Mouse (Mus musculus): ENCODE measurements around the gene Astn2. TPM values are rescaled to one million over a fixed set of nuclear protein-coding genes. Genes with fewer than 3 reads are reported as not detected.

The Astn2 gene
- polyA plus RNA-seq, 1 experiment = not detected

DNA sequence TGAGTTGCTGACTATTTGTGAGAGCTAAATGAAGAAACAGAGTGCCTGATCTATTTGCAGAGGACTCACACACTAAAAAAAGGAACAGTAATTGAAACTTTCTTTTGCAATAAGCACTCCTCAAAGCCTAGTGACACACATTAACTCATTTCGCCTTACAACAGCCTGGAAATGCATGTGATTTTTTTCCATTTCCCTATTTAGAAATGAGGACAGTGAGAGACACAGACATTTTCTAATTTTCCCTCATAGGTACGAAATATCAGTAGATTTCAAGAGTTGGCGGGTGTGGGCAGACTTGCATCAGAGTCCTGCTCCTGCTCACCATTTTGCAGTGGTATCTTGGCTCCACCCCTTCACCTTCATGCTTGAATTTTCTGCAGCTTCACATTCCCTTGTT is 233.6 kb downstream of the Astn2 start:
- H3ac ChIP-seq (ENCODE audit: control insufficient read depth, insufficient read length) = no peak overlapping the region
- no peaks in the 10 kb centered on the region for H3K79me2 ChIP-seq (ENCODE audit: control insufficient read depth, insufficient read depth)
- H3K4me3 ChIP-seq = no peak overlapping the region
- H3K27me3 ChIP-seq (ENCODE audit: control insufficient read depth, insufficient read depth, insufficient read length) = no peaks in the 10 kb centered on the region
- no peaks in the 10 kb centered on the region for H3K36me3 ChIP-seq (ENCODE audit: control insufficient read depth, insufficient read depth)
- TF ChIP-seq MYOG (IDR thresholded peaks at IDR 0.05; ENCODE audit: control insufficient read depth in 1 of 3, insufficient read depth in 1 of 3, insufficient read length in 2 of 3, low read depth in 2 of 3) (no peak), USF1 (IDR thresholded peaks at IDR 0.05; ENCODE audit: low read depth) (no peak), E2F4 (IDR thresholded peaks at IDR 0.05; ENCODE audit: insufficient read depth) (no peak), POLR2AphosphoS2 (IDR thresholded peaks at IDR 0.05; ENCODE audit: insufficient read length, low read depth) (no peak), TCF3 (IDR thresholded peaks at IDR 0.05; ENCODE audit: insufficient read length, low read depth) (no peak)
- H3K4me2 ChIP-seq (ENCODE audit: low read depth) = no peak overlapping the region

DNA sequence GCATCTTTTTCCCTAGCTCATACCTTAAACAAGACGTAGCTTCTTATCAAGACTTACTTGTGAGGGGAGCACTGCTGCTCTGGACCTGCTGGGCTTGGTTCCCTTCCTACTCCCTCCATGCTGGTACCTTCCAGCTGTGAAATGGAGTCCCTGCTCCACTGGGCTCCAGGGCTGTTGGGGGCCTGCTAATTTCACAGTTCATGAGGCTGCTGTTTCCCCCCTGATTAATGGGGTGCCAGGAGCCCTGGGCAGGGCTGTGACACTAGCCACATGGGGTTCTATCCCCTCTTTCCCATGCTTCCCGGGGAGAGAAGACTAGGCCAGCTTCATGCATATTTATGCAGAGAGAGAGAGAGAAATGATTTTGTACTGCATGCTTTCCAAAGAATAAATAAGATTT is 234.9 kb downstream of the Astn2 start:
- Histone ChIP-seq H3K36me3 (ENCODE audit: control insufficient read depth, insufficient read depth) (no peaks in the 10 kb centered on the region), H3K4me2 (ENCODE audit: low read depth) (no peak overlapping the region)
- no peak for TF ChIP-seq MAX (IDR thresholded peaks at IDR 0.05; ENCODE audit: low read depth)
- TF ChIP-seq TCF12 (IDR thresholded peaks at IDR 0.05; ENCODE audit: insufficient read depth, poor library complexity, severe bottlenecking) = no peak
- no peak for TF ChIP-seq REST (IDR thresholded peaks at IDR 0.05; ENCODE audit: insufficient read depth, insufficient read length)
- no peak for TF ChIP-seq MYOG (IDR thresholded peaks at IDR 0.05; ENCODE audit: control insufficient read depth in 1 of 3, insufficient read depth in 1 of 3, insufficient read length in 2 of 3, low read depth in 2 of 3)
- no peak for TF ChIP-seq POLR2A (IDR thresholded peaks at IDR 0.05; ENCODE audit: insufficient read length, low read depth)
- TF ChIP-seq E2F4 (IDR thresholded peaks at IDR 0.05; ENCODE audit: insufficient read depth) = no peak
- TF ChIP-seq TCF3 (IDR thresholded peaks at IDR 0.05; ENCODE audit: insufficient read length, low read depth) = no peak
- no peak for TF ChIP-seq USF1 (IDR thresholded peaks at IDR 0.05; ENCODE audit: low read depth)
- no peak for TF ChIP-seq SRF (IDR thresholded peaks at IDR 0.05; ENCODE audit: control insufficient read depth, insufficient read length, low read depth)
- no peak for TF ChIP-seq MYOD1 (IDR thresholded peaks at IDR 0.05; ENCODE audit: control insufficient read depth in 1 of 3, insufficient read length in 2 of 3, low read depth in 2 of 3)
- no peak for TF ChIP-seq CEBPB (IDR thresholded peaks at IDR 0.05; ENCODE audit: insufficient read depth, poor library complexity, severe bottlenecking)
- no peak for TF ChIP-seq POLR2AphosphoS2 (IDR thresholded peaks at IDR 0.05; ENCODE audit: insufficient read length, low read depth)

DNA sequence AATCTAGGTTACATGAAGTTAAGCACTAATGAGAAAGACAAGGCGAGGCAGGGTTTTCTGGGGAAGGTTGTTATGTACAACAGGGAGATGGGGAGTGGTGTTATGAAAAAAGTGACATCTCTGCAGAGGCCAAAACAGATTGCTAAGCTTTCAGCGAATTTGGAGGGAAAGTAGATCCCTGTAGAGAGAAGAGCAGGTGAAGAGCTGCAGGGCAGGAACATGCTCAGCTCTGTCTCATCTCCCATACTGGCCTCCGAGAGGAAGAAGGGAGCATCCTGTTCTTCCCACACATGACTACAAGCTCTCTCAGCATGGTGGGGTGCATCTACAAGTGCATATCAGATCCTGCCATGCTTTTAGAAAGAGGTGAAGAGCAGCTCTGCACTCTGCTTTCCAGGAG is 245.7 kb downstream of the Astn2 start:
- Histone ChIP-seq H3ac (ENCODE audit: control insufficient read depth, insufficient read length) (no peak overlapping the region), H3K36me3 (ENCODE audit: control insufficient read depth, insufficient read depth) (no peaks in the 10 kb centered on the region), H3K27me3 (ENCODE audit: control insufficient read depth, insufficient read depth, insufficient read length) (no peaks in the 10 kb centered on the region), H3K79me2 (ENCODE audit: control insufficient read depth, insufficient read depth) (no peaks in the 10 kb centered on the region), H3K4me2 (ENCODE audit: low read depth) (no peak overlapping the region), H3K4me3 (no peak overlapping the region)
- TF ChIP-seq POLR2A (IDR thresholded peaks at IDR 0.05; ENCODE audit: insufficient read length, low read depth) (no peak), TCF12 (IDR thresholded peaks at IDR 0.05; ENCODE audit: insufficient read depth, poor library complexity, severe bottlenecking) (no peak), SRF (IDR thresholded peaks at IDR 0.05; ENCODE audit: control insufficient read depth, insufficient read length, low read depth) (no peak), USF1 (IDR thresholded peaks at IDR 0.05; ENCODE audit: low read depth) (no peak), MYOD1 (IDR thresholded peaks at IDR 0.05; ENCODE audit: control insufficient read depth in 1 of 3, insufficient read length in 2 of 3, low read depth in 2 of 3) (no peak), POLR2AphosphoS2 (IDR thresholded peaks at IDR 0.05; ENCODE audit: insufficient read length, low read depth) (no peak), MAX (IDR thresholded peaks at IDR 0.05; ENCODE audit: low read depth) (no peak), MYOG (IDR thresholded peaks at IDR 0.05; ENCODE audit: control insufficient read depth in 1 of 3, insufficient read depth in 1 of 3, insufficient read length in 2 of 3, low read depth in 2 of 3) (no peak), CEBPB (IDR thresholded peaks at IDR 0.05; ENCODE audit: insufficient read depth, poor library complexity, severe bottlenecking) (no peak)

More for the DNA sequence above, 234.9 kb downstream of the Astn2 start:
- Histone ChIP-seq H3K27me3 (ENCODE audit: control insufficient read depth, insufficient read depth, insufficient read length) (no peaks in the 10 kb centered on the region), H3K4me3 (no peak overlapping the region), H3K79me2 (ENCODE audit: control insufficient read depth, insufficient read depth) (no peaks in the 10 kb centered on the region), H3ac (ENCODE audit: control insufficient read depth, insufficient read length) (no peak overlapping the region)

DNA sequence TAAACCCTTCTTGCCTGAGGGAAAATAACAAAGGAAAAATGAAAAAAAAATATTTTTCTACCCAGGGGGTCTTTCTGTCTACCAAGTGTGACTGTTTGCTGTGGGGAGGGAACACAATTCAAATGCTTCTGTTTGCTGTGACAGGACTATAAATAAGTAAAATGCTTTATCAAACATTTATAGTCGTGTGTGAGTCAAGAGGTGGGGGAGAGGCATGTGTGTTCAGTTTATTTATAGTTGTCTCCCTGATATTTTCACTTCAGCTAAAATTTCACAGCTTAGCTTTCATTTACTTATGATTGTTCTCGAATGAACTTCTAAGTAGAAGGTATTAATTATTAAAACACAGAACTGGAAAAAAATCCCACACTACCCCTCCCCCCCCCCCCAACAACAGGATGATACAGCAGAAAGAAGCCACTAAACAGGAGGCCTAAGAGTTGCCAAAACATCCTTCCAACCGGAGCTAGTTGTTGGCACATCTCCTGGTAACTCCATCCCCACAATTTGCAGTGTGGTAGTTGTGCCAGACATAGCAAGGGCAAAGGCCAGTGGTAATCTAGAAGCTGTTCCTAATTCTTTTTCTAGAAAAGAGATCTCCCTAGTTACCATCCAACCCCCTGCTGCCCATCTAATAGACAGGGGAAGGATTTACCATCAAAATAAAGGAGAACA is 246.8 kb downstream of the Astn2 start:
- Histone ChIP-seq H3K36me3 (ENCODE audit: control insufficient read depth, insufficient read depth) (no peaks in the 10 kb centered on the region), H3ac (ENCODE audit: control insufficient read depth, insufficient read length) (no peak overlapping the region), H3K4me3 (no peak overlapping the region), H3K27me3 (ENCODE audit: control insufficient read depth, insufficient read depth, insufficient read length) (no peaks in the 10 kb centered on the region), H3K79me2 (ENCODE audit: control insufficient read depth, insufficient read depth) (no peaks in the 10 kb centered on the region), H3K4me2 (ENCODE audit: low read depth) (no peak overlapping the region)
- TF ChIP-seq SRF (IDR thresholded peaks at IDR 0.05; ENCODE audit: control insufficient read depth, insufficient read length, low read depth) (no peak), MYOD1 (IDR thresholded peaks at IDR 0.05; ENCODE audit: control insufficient read depth in 1 of 3, insufficient read length in 2 of 3, low read depth in 2 of 3) (no peak), E2F4 (IDR thresholded peaks at IDR 0.05; ENCODE audit: insufficient read depth) (no peak), POLR2A (IDR thresholded peaks at IDR 0.05; ENCODE audit: insufficient read length, low read depth) (no peak), MYOG (IDR thresholded peaks at IDR 0.05; ENCODE audit: control insufficient read depth in 1 of 3, insufficient read depth in 1 of 3, insufficient read length in 2 of 3, low read depth in 2 of 3) (no peak), POLR2AphosphoS2 (IDR thresholded peaks at IDR 0.05; ENCODE audit: insufficient read length, low read depth) (no peak), USF1 (IDR thresholded peaks at IDR 0.05; ENCODE audit: low read depth) (no peak), CEBPB (IDR thresholded peaks at IDR 0.05; ENCODE audit: insufficient read depth, poor library complexity, severe bottlenecking) (no peak), TCF3 (IDR thresholded peaks at IDR 0.05; ENCODE audit: insufficient read length, low read depth) (no peak)

- H3ac ChIP-seq (ENCODE audit: control insufficient read depth, insufficient read length) = no peak overlapping the region
- no peaks in the 10 kb centered on the region for H3K27me3 ChIP-seq (ENCODE audit: control insufficient read depth, insufficient read depth, insufficient read length)
- no peak overlapping the region for H3K4me2 ChIP-seq (ENCODE audit: low read depth)
- no peak overlapping the region for H3K4me3 ChIP-seq
- TF ChIP-seq MYOG (IDR thresholded peaks at IDR 0.05; ENCODE audit: control insufficient read depth in 1 of 3, insufficient read depth in 1 of 3, insufficient read length in 2 of 3, low read depth in 2 of 3) (no peak), MYOD1 (IDR thresholded peaks at IDR 0.05; ENCODE audit: control insufficient read depth in 1 of 3, insufficient read length in 2 of 3, low read depth in 2 of 3) (no peak), REST (IDR thresholded peaks at IDR 0.05; ENCODE audit: insufficient read depth, insufficient read length) (no peak), POLR2A (IDR thresholded peaks at IDR 0.05; ENCODE audit: insufficient read length, low read depth) (no peak), E2F4 (IDR thresholded peaks at IDR 0.05; ENCODE audit: insufficient read depth) (no peak), SRF (IDR thresholded peaks at IDR 0.05; ENCODE audit: control insufficient read depth, insufficient read length, low read depth) (no peak), USF1 (IDR thresholded peaks at IDR 0.05; ENCODE audit: low read depth) (no peak), POLR2AphosphoS2 (IDR thresholded peaks at IDR 0.05; ENCODE audit: insufficient read length, low read depth) (no peak), CEBPB (IDR thresholded peaks at IDR 0.05; ENCODE audit: insufficient read depth, poor library complexity, severe bottlenecking) (no peak), MAX (IDR thresholded peaks at IDR 0.05; ENCODE audit: low read depth) (no peak), TCF3 (IDR thresholded peaks at IDR 0.05; ENCODE audit: insufficient read length, low read depth) (no peak)
- no peaks in the 10 kb centered on the region for H3K36me3 ChIP-seq (ENCODE audit: control insufficient read depth, insufficient read depth)
- H3K79me2 ChIP-seq (ENCODE audit: control insufficient read depth, insufficient read depth) = no peaks in the 10 kb centered on the region
These were observed 257.9 kb downstream of the Astn2 start for GRCm38 (mm10) chr4:66146546-66146945.

Measured in myocyte (in vitro differentiated cells).